Mouse (Mus musculus) heart, adult 9 months (tissue): Measurements from ENCODE around the gene Vmn2r35.
"Not testable (repeated sequence)": the region's sequence is repeated elsewhere in the genome, so short reads cannot be mapped to it uniquely, and the experiment has no call there.

ENCODE experiments used
- DNase-seq, 2 experiments: peaks; one replicate each; pipeline ENCODE4 v3.0.0; 2022; ENCODE audit warnings: low spot score in 2 of 2

Gene Vmn2r35

GRCm38 (mm10) chr7:7819767-7820166, at the start of gene Vmn2r35:
Gene Vmn2r35, minus strand, starts transcription at chr7:7819867.
- DNase-seq, result not testable (repeated sequence)

- not testable (repeated sequence) for DNase-seq
Measured at GRCm38 (mm10) chr7:7794196-7794595, 25.5 kb downstream of the Vmn2r35 start.
